Mouse (Mus musculus) neural tube, embryonic 10.5 days (tissue): ENCODE measurements around the gene Lamp2.
"Not testable (repeated sequence)": the region's sequence is repeated elsewhere in the genome, so short reads cannot be mapped to it uniquely, and the experiment has no call there.

Experiments
- DNase-seq: peaks from one replicate; pipeline ENCODE4 v3.0.0-alpha.2; 2017; ENCODE audit warnings: low spot score; ENCODE audit errors: extremely low spot score

Lamp2 gene

GRCm38 (mm10) chrX:38428818-38429440, 27.3 kb downstream of the Lamp2 start:
- DNase-seq, result no peak

GRCm38 (mm10) chrX:38426043-38426442, 30.2 kb downstream of the Lamp2 start:
- DNase-seq, result no peak

DNA sequence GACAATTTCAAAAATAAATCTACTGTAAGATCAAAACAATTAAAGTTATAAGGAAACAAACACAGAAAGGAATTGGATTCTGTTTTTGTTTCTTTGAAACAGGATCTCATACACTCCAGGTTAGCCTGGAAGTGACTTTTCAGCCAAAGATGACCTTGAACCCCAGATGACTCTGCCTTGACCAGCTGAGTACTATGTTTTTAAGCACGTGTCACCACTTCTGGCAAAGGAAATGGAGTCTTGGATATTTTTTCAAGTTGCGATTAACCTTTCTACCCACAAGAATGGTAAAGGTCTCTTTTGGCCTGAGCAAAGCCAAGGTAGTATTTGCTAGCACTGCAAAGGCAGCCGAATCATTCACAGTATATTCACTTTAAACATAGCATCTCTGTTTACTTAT, 33.2 kb downstream of the Lamp2 start:
- DNase-seq, result no peak

DNA sequence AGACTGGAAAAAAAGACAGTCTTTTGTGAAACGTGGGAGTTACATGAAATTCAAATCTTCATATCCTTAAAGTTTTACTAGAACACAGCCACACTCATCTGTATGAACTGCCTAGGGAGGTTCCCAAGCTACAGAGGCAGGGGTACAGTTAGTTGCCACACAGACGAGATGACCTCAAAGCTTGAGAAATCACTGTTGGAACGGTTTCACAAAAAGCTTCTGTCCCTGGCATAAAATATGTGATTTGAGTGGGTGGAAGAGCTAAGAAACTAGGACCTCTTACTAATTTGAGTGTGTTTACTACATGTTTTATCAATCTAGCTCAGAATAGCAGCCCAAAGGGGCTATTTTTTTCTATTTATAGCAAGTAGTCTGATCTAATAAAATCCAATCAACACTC, 33.9 kb downstream of the Lamp2 start:
- no peak for DNase-seq

DNA sequence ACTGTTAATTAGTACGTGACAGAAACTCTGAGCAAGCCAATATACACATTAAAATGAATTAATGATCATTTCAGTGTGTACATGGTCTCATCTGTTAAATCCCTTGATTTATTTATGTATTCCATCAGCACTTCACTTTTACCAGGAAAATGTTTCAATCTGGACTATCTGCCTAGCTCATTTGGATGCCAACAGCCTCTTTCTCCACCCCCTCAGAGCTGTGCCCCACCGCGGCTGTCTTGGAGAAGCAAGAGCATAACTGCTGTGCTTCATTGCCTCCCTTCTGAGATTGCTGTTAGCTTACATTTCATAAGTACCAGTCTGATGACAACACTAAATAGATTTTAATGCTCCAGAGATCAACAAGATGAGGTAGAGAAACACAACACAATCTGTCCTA, 52.4 kb downstream of the Lamp2 start:
- DNase-seq, result no peak

GRCm38 (mm10) chrX:38402981-38403380, 53.3 kb downstream of the Lamp2 start:
- no peak for DNase-seq

DNA sequence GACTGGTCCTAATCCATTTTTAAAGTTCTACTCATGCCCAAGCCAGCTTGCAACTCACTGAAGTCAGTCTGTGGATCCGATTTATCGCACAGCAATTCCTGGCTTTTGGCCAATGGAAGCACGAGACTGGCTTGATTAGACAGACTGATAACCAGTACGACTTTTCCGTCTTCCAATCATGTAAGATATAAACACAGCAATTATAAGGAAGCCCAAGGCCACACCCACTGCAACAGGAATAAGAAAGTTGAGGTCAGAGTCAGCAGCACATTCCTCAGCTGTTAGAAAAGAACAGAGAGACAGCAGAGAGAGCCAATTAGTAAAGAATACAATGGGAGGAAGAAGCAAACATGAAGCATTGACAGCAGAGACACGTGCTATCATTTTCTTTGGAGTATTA, 54.2 kb downstream of the Lamp2 start:
- no peak for DNase-seq

DNA sequence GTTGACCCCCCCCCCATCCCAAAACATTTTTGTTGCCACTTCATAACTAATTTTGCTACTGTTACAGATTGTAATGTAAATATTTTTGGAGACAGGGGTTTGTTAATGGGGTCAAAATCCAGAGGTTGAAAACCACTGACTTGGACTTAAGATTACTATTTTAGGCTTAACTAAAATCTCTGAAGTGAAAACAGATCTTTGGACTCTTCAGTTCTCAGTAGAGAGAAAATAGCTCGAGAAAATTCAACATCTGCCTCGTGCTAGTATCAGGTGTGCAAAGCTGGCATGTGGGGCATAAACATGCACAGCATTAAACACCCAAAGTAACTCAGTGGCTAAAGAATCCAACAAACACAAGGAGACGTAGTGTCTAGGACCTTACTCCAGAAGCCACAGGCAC, 55.6 kb downstream of the Lamp2 start:
- DNase-seq, result no peak

DNA sequence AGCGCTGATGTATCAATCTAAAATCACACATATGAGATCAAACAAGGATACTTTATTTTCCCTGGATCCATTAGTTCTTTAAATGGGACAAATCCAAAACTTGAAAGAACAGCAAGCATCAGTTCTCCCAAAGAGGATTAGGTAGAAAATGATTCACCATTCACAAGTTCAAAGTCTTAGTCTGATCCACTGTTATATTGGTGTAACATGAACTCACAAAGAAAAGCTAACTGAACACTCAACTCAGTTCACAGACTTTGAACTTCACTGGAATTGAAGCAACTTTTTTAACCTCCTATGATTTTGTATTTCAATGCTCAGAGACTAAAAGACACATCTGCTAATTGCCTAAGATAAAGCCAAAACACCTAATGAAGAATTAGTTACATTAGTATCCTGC, 56.6 kb downstream of the Lamp2 start:
- DNase-seq, result no peak

DNA sequence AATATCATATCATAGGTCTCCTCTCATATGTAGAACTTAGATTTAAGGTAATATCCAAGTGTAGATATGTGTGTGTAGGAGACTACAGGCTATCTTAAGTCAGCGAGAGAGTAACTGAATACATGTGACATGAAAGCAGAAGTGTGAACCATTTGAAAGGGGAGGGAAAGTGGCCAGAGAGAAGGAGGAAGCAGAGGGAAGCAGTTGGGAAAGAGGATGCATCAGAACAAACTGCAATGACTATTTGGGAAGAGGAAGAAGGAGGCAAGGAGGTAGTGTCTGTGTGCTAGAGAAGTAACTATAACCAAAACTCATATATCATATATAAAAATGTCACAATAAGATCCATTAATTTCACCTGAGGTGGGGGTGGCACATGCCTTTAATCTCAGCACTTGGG, 83.1 kb downstream of the Lamp2 start:
- DNase-seq, result not testable (repeated sequence)

- not testable (repeated sequence) for DNase-seq
These were observed 91.6 kb downstream of the Lamp2 start for GRCm38 (mm10) chrX:38364621-38365020.

DNA sequence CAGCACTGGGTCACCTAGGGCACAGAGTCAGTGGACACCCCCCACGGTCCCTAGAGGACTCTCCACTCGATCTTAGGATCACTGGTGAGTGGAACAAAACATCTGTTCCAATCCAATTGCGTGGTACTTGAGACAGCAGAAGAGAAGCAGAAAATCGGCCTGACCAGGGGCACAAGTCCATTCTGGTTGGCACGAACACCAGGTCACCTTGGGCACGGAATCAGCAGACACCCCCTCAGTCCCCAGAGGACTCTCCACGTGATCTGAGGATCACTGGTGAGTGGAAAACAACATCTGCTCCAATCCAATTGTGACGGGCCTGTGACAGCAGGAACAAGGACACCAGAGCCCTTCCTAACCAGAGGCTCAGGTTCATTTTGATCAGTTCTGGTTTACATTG, 94.2 kb downstream of the Lamp2 start:
- DNase-seq, result no peak
